Mouse (Mus musculus): ENCODE measurements around the gene Wnt7b. TPM values are rescaled to one million over a fixed set of nuclear protein-coding genes. Genes with fewer than 3 reads are reported as not detected.

Gene Wnt7b
- polyA plus RNA-seq, 1 experiment from 2014 or later: 1.3 TPM

GRCm38 (mm10) chr15:85534215-85534614 lies 48.1 kb downstream of the Wnt7b start:
- peaks cover 18% of the 10 kb centered on the region for H3K4me1 ChIP-seq (replicated peaks)
- peaks cover 35% of the 10 kb centered on the region; the same call in 1 of the 2 replicates for H3K27me3 ChIP-seq
- H3K9ac ChIP-seq: no peak overlapping the region
- H3K4me2 ChIP-seq: no peak overlapping the region
- H3K36me3 ChIP-seq: no peaks in the 10 kb centered on the region
- H3K9me3 ChIP-seq (replicated peaks): no peaks in the 10 kb centered on the region
- ATAC-seq (replicated peaks; ENCODE audit: insufficient number of reproducible peaks, insufficient read depth, low FRiP score, low read depth): peak; percentile 47
- no peak overlapping the region for H3K4me3 ChIP-seq
- H3K27ac ChIP-seq: no peak overlapping the region
- 39% methylated on average over 8 of the region's 8 CpGs for WGBS

GRCm38 (mm10) chr15:85532063-85532462 lies 50.2 kb downstream of the Wnt7b start:
- no peak overlapping the region for H3K4me2 ChIP-seq

GRCm38 (mm10) chr15:85529911-85530310 lies 52.4 kb downstream of the Wnt7b start:
- no peak overlapping the region for H3K4me3 ChIP-seq
- no peaks in the 10 kb centered on the region for H3K36me3 ChIP-seq
- no peak overlapping the region for H3K27ac ChIP-seq
- no peak overlapping the region for H3K9ac ChIP-seq
- H3K4me1 ChIP-seq (replicated peaks): peaks cover 14% of the 10 kb centered on the region
- peaks cover 23% of the 10 kb centered on the region; the same call in 1 of the 2 replicates for H3K27me3 ChIP-seq
- H3K9me3 ChIP-seq (replicated peaks): no peaks in the 10 kb centered on the region
- ATAC-seq (replicated peaks; ENCODE audit: insufficient number of reproducible peaks, insufficient read depth, low FRiP score, low read depth): no peak
- no peak overlapping the region for H3K4me2 ChIP-seq
- 65% methylated on average over 3 of the region's 3 CpGs for WGBS

More at GRCm38 (mm10) chr15:85532063-85532462, 50.2 kb downstream of the Wnt7b start:
- Histone ChIP-seq H3K4me3 (no peak overlapping the region), H3K4me1 (replicated peaks) (peaks cover 18% of the 10 kb centered on the region), H3K9me3 (replicated peaks) (no peaks in the 10 kb centered on the region), H3K9ac (no peak overlapping the region), H3K36me3 (no peaks in the 10 kb centered on the region), H3K27me3 (peaks cover 23% of the 10 kb centered on the region; the same call in 1 of the 2 replicates), H3K27ac (no peak overlapping the region)
- ATAC-seq (replicated peaks; ENCODE audit: insufficient number of reproducible peaks, insufficient read depth, low FRiP score, low read depth): no peak
- 68% methylated on average over 3 of the region's 3 CpGs for WGBS

GRCm38 (mm10) chr15:85524404-85524950 lies 57.8 kb downstream of the Wnt7b start:
- Histone ChIP-seq H3K4me3 (no peak overlapping the region), H3K4me1 (replicated peaks) (peaks cover 9% of the 10 kb centered on the region), H3K4me2 (no peak overlapping the region), H3K27me3 (peaks cover 32% of the 10 kb centered on the region; the same call in 1 of the 2 replicates), H3K9ac (no peak overlapping the region), H3K9me3 (replicated peaks) (no peaks in the 10 kb centered on the region), H3K36me3 (no peaks in the 10 kb centered on the region), H3K27ac (no peak overlapping the region)
- ATAC-seq (replicated peaks; ENCODE audit: insufficient number of reproducible peaks, insufficient read depth, low FRiP score, low read depth): no peak
- WGBS: 40% methylated on average over 12 of the region's 12 CpGs

- Histone ChIP-seq H3K36me3 (no peaks in the 10 kb centered on the region), H3K9ac (no peak overlapping the region; the same call in 1 of the 2 replicates), H3K4me1 (replicated peaks) (peaks cover 9% of the 10 kb centered on the region), H3K4me2 (peak overlapping the region; percentile 48), H3K27ac (no peak overlapping the region), H3K9me3 (replicated peaks) (no peaks in the 10 kb centered on the region), H3K4me3 (peak overlapping the region; percentile 13), H3K27me3 (peaks cover 38% of the 10 kb centered on the region)
- ATAC-seq (replicated peaks; ENCODE audit: insufficient number of reproducible peaks, insufficient read depth, low FRiP score, low read depth): peak; percentile 79
- WGBS: 7% methylated on average over 14 of the region's 14 CpGs
These were observed 58.9 kb downstream of the Wnt7b start for GRCm38 (mm10) chr15:85523173-85523991.

- no peak for ATAC-seq (replicated peaks; ENCODE audit: insufficient number of reproducible peaks, insufficient read depth, low FRiP score, low read depth)
- H3K27me3 ChIP-seq: peaks cover 33% of the 10 kb centered on the region
- H3K4me2 ChIP-seq: no peak overlapping the region
- no peak overlapping the region for H3K9ac ChIP-seq
- 65% methylated on average over 4 of the region's 4 CpGs for WGBS
- no peaks in the 10 kb centered on the region for H3K9me3 ChIP-seq (replicated peaks)
- peaks cover 9% of the 10 kb centered on the region for H3K4me1 ChIP-seq (replicated peaks)
- H3K36me3 ChIP-seq: no peaks in the 10 kb centered on the region
- no peak overlapping the region for H3K27ac ChIP-seq
- H3K4me3 ChIP-seq: no peak overlapping the region
These were observed 62.8 kb downstream of the Wnt7b start for GRCm38 (mm10) chr15:85519438-85519837.

GRCm38 (mm10) chr15:85507370-85508014 lies 74.8 kb downstream of the Wnt7b start:
- Histone ChIP-seq H3K27me3 (0 out of 2 replicates have a peak, but pooled peaks cover 3% of the 10 kb centered on the region), H3K4me2 (no peak overlapping the region), H3K36me3 (no peaks in the 10 kb centered on the region), H3K9ac (no peak overlapping the region), H3K9me3 (replicated peaks) (no peaks in the 10 kb centered on the region), H3K4me3 (no peak overlapping the region), H3K4me1 (replicated peaks) (peaks cover 6% of the 10 kb centered on the region; the same call in 1 of the 2 replicates), H3K27ac (no peak overlapping the region)
- WGBS: 75% methylated on average over 32 of the region's 32 CpGs
- ATAC-seq (replicated peaks; ENCODE audit: insufficient number of reproducible peaks, insufficient read depth, low FRiP score, low read depth): no peak

- ATAC-seq (replicated peaks; ENCODE audit: insufficient number of reproducible peaks, insufficient read depth, low FRiP score, low read depth): no peak
- no peak overlapping the region for H3K4me2 ChIP-seq
- 52% methylated on average over 1 of the region's 1 CpGs for WGBS
- H3K27ac ChIP-seq: no peak overlapping the region
- no peaks in the 10 kb centered on the region for H3K36me3 ChIP-seq
- H3K27me3 ChIP-seq: 0 out of 2 replicates have a peak, but pooled peaks cover 3% of the 10 kb centered on the region
- peaks cover 6% of the 10 kb centered on the region; the same call in 1 of the 2 replicates for H3K4me1 ChIP-seq (replicated peaks)
- no peak overlapping the region for H3K4me3 ChIP-seq
- no peaks in the 10 kb centered on the region for H3K9me3 ChIP-seq (replicated peaks)
- no peak overlapping the region for H3K9ac ChIP-seq
These were observed 75.6 kb downstream of the Wnt7b start for GRCm38 (mm10) chr15:85506680-85507079.

- H3K4me2 ChIP-seq: peak overlapping the region; percentile 30; the same call in 1 of the 2 replicates
- peaks cover 6% of the 10 kb centered on the region; the same call in 1 of the 2 replicates for H3K4me1 ChIP-seq (replicated peaks)
- peaks cover 6% of the 10 kb centered on the region; the same call in 1 of the 2 replicates for H3K27me3 ChIP-seq
- H3K36me3 ChIP-seq: no peaks in the 10 kb centered on the region
- no peak overlapping the region for H3K4me3 ChIP-seq
- no peak overlapping the region for H3K9ac ChIP-seq
- no peak overlapping the region for H3K27ac ChIP-seq
- 45% methylated on average over 14 of the region's 14 CpGs for WGBS
- ATAC-seq (replicated peaks; ENCODE audit: insufficient number of reproducible peaks, insufficient read depth, low FRiP score, low read depth): peak; percentile 61
- H3K9me3 ChIP-seq (replicated peaks): no peaks in the 10 kb centered on the region
These were observed 77.0 kb downstream of the Wnt7b start for GRCm38 (mm10) chr15:85505118-85505925.

GRCm38 (mm10) chr15:85503127-85503526 lies 79.1 kb downstream of the Wnt7b start, which contains the start of gene 7530416G11Rik:
7530416G11Rik (minus strand) TSS chr15:85503227.
- Histone ChIP-seq H3K9ac (no peak within 1 kb of the TSS), H3K36me3 (no peaks in the 10 kb centered on the region), H3K9me3 (replicated peaks) (no peaks in the 10 kb centered on the region), H3K4me1 (replicated peaks) (peaks cover 6% of the 10 kb centered on the region; the same call in 1 of the 2 replicates), H3K27me3 (peaks cover 24% of the 10 kb centered on the region), H3K4me3 (no peak within 1 kb of the TSS), H3K4me2 (no peak within 1 kb of the TSS), H3K27ac (no peak within 1 kb of the TSS)
- 80% methylated on average over 8 of the region's 8 CpGs for WGBS
- no peak for ATAC-seq (replicated peaks; ENCODE audit: insufficient number of reproducible peaks, insufficient read depth, low FRiP score, low read depth)

All from heart, embryonic 15.5 days (tissue).